Mouse (Mus musculus) cerebellum, adult 9-10 months (tissue): ENCODE results near the gene Adamts17.

ENCODE experiments used
- DNase-seq: peaks from one replicate; pipeline ENCODE4 v3.0.0; 2022

The Adamts17 gene

DNA sequence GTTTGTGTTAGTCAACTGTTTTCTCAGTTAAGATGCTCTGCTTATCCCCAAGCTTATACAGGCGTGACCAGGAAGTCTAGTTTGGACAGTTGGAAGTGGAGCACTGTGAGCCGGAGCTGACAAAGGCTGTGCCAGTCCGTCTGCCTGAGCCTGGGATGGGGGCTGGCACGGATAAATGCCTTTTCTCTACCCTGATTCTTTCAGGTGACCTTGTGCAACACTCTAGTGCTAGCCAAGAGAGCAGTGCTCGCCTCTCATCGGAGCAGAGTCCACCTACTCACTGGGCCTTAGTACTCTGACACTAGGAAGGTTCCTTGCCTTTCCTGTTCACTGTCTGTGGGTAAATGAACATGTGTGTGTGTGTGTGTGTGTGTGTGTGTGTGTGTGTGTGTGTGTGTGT lies 95.5 kb downstream of the Adamts17 start:
- DNase-seq: no peak

DNA sequence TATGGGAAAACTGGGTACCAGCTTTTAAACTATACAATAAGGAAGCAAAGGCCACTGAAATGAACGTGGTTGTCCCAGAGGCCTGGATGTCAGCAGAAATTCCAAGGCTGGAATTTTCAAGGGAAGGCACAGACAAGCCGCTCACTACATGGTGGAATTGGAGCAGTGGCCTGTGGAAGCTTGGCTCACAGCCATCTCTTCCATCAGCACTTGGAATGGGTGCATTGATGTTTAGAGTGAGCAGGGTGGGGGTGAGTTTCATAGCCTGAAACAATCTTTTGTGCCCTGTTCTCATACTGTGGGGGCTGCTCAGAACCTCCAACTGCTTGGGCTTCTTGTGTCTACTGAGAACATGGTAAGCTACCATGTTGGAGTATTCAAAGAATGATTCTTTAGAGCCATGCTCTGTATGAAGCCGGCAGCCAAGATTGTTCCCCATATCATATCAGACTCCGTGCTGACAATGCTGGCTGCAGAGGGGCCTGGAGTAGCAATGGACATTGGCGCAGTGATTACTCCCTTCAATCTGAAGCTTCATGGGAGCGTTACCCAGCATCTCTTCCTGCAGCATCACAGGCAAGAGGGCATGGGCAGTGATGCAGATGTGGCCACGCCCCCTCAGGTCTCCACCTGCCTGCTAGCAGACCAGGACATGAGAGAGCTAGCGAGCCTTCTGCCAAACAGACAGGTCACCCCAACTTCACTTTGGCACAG lies 96.7 kb downstream of the Adamts17 start:
- no peak for DNase-seq

DNA sequence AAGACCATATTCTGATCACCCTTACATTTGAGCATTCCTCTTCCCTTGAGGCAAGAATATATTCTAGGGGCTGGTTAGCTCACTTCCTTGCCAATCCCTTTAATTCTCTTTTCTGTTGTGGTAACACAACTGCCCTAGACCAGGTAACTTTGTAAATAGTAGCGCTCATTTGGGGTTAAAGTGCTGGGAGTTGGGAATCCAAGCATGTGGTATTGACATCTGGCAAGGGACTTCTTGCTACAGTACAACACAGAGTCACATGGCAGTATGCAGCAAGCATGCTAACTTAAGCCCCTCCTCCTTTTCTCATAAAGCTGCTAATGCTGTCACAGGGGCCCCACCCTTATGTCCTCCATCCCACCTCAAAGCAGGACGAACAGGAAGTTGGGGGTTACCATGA lies 97.4 kb downstream of the Adamts17 start:
- no peak for DNase-seq

GRCm38 (mm10) chr7:66938988-66939783 lies 99.7 kb downstream of the Adamts17 start:
- no peak for DNase-seq

GRCm38 (mm10) chr7:66940761-66941160 lies 101.2 kb downstream of the Adamts17 start:
- no peak for DNase-seq

DNA sequence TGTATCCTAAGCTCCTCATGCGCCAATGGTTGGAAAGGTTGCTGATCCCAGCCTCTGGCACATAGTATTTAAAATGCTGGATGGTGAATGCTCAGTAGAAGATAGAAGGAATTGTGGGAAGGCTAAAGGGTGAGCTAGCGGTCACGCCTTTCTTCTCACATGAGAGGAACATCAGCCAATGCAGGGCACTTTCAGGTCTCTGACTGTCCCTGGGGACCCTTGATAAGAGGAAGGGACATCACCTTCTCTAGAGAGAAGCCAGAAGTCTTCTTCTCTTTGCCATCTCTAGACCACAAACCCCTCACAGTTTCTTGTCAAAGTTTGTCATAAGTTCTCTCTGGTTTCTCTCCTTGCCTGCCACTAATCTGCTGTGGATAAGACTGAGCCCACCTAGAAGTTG lies 109.5 kb downstream of the Adamts17 start:
- DNase-seq: no peak

- no peak for DNase-seq
Observed at GRCm38 (mm10) chr7:66952921-66953320, 113.4 kb downstream of the Adamts17 start.

DNA sequence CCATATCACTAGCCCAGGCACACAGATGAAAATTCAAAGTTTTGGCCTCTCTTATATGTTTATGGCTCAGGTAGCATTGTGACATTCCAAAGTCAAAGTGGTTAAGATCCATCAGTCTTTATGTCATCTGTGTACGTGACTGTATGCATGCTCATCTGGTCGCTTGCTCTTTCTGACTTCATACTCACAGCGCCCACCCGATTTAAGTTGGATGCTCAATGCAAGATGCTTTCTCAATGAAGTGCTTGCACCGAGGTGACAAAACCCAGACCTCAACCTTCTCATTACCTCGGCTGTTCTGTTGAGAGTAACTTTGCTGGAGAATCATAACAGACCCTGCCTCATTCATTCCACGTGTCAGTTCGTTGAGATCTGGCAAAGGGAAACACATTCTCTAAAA lies 114.5 kb downstream of the Adamts17 start:
- DNase-seq: no peak

DNA sequence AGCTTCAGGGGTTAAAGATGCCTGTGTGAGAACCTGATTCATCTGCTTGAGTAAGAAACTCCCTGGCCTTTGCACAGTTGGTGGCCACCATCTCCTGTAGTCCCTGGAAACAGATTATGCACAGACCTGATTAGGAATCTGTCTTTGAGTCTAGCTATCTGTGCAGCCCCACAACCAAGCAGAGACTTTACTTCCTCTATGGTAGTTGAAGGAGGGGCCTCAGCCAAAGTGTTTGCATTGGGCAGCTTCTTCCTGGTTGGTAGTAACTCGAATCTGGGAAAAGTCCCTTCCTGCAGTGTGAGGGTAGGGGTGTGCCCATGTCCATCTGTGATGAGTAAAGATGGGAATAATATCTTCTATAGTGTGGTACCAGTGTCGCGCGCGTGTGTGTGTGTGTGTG lies 115.2 kb downstream of the Adamts17 start:
- DNase-seq: no peak

- no peak for DNase-seq
Observed at GRCm38 (mm10) chr7:66955455-66955919, 116.0 kb downstream of the Adamts17 start.

GRCm38 (mm10) chr7:66955978-66956377 lies 116.4 kb downstream of the Adamts17 start:
- DNase-seq: no peak

GRCm38 (mm10) chr7:66957764-66958163 lies 118.2 kb downstream of the Adamts17 start:
- no peak for DNase-seq

GRCm38 (mm10) chr7:66960246-66961033 lies 120.9 kb downstream of the Adamts17 start:
- DNase-seq: no peak

- DNase-seq: no peak
Observed at GRCm38 (mm10) chr7:66962736-66963135, 123.2 kb downstream of the Adamts17 start.

GRCm38 (mm10) chr7:66963541-66963940 lies 124.0 kb downstream of the Adamts17 start:
- DNase-seq: no peak

DNA sequence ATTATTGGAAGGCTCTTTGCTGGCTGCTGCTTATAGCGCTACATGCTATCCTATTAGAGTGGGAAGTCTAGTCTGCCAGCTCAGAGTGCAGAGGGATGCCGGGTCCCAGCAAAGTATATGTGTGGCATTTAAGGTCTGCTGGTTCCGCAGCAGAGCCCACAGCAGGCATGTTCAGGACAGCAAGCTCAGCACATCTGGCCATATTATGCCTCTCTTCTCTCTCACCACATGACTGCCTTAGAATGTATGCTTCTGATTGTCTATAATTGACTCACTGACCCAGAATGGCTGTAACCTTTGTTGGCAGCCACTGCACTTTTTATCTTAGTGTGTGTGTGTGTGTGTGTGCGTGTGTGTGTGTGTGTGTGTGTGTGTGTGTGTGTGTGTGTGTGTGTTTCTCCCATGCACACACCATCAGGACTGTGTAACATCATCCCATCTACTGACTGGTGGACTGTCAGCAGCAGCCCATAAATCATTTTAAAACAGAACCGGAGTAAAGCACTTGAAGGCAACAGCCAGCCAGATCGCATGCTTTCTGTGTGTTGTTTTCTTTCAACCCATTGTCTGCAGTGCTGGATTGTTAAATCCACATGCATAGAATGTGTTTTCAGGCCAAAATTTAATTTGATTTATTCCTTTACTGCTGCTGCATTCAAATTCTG lies 127.1 kb downstream of the Adamts17 start:
- no peak for DNase-seq

- no peak for DNase-seq
Observed at GRCm38 (mm10) chr7:66967206-66967919, 127.8 kb downstream of the Adamts17 start.

DNA sequence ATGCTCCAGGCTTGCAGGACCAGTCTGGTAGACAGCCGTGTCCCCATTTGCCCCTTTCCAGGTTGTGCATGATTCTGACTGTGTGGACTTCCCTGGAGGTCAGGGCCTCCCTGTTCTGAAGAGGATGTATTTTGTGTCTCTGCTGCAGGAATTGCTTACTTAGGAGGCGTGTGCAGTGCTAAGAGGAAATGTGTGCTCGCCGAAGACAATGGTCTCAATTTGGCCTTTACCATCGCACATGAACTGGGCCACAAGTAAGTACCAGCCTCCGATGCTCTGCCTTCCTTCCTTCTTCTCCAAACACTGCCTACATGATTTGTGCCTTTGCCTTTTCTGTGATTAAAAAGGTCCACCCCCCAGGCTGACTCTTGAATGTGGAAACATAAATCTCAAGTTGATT lies 129.1 kb downstream of the Adamts17 start:
- no peak for DNase-seq

GRCm38 (mm10) chr7:66969199-66969598 lies 129.7 kb downstream of the Adamts17 start:
- no peak for DNase-seq

- no peak for DNase-seq
Observed at GRCm38 (mm10) chr7:66970235-66970634, 130.7 kb downstream of the Adamts17 start.

DNA sequence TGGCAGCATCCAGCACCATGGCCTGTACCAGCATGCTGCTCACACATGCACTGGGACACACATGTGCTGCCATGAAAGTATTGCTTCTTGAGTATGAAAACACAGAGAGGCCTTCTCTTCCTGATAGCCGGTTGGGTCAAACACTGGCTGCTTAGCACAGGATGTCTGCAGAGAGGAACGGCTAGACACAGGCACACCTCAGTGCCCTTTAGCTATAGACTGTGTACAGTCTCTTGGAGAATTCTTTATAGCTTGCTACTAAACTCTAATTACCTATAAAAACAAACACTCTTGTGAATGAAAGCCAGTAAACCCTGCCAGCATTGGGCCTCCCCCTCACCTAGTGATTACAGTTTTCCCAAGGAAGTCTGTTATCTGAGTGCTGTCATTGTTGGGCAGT lies 131.4 kb downstream of the Adamts17 start:
- no peak for DNase-seq

DNA sequence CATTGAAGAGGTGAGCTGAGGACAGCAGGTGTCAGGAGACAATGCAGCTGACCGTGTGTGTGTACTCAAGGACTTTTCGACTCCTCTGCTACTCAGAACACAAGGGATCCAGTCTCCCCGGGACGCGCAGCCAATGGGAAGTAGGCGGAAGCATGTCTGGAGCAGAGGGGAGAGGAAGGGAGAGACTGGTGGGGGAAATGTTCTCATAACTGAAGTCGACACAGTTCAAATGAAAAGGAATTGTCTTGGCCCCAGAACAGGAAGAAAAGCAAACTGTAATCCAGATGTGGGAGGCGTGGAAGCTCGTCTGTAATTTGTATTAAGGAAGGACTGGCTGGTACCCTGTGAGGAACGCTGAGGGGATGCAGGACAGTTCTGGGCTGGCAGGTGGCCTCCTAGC lies 135.3 kb downstream of the Adamts17 start:
- DNase-seq: no peak
